Mouse (Mus musculus): ENCODE results near the gene Tshb.

Gene Tshb

GRCm38 (mm10) chr3:102782618-102783017 is at the start of gene Tshb:
Tshb (minus strand) TSS chr3:102782718.
- DNase-seq (ENCODE audit: low read depth), result no peak

GRCm38 (mm10) chr3:102803937-102804336 is 21.4 kb upstream of the Tshb start:
- DNase-seq (ENCODE audit: low read depth), result peak; percentile 90

- peak; percentile 13 for DNase-seq (ENCODE audit: low read depth)
Observed at GRCm38 (mm10) chr3:102787369-102787768, 4.9 kb upstream of the Tshb start.

- DNase-seq (ENCODE audit: low read depth), result no peak
Observed at GRCm38 (mm10) chr3:102773018-102773417, 9.5 kb downstream of the Tshb start.

GRCm38 (mm10) chr3:102764850-102765249 is 17.7 kb downstream of the Tshb start:
- DNase-seq (ENCODE audit: low read depth), result no peak

GRCm38 (mm10) chr3:102763713-102764400 is 18.7 kb downstream of the Tshb start:
- no peak for DNase-seq (ENCODE audit: low read depth)

GRCm38 (mm10) chr3:102762388-102762787 is 20.1 kb downstream of the Tshb start:
- no peak for DNase-seq (ENCODE audit: low read depth)

GRCm38 (mm10) chr3:102760236-102760635 is 22.3 kb downstream of the Tshb start:
- DNase-seq (ENCODE audit: low read depth), result no peak

GRCm38 (mm10) chr3:102757019-102757418 is 25.5 kb downstream of the Tshb start:
- DNase-seq (ENCODE audit: low read depth), result no peak

GRCm38 (mm10) chr3:102755801-102756200 is 26.7 kb downstream of the Tshb start:
- peak; percentile 56 for DNase-seq (ENCODE audit: low read depth)

GRCm38 (mm10) chr3:102752457-102752856 is 30.1 kb downstream of the Tshb start:
- no peak for DNase-seq (ENCODE audit: low read depth)

GRCm38 (mm10) chr3:102752053-102752452 is 30.5 kb downstream of the Tshb start:
- DNase-seq (ENCODE audit: low read depth), result no peak

GRCm38 (mm10) chr3:102751536-102751935 is 31.0 kb downstream of the Tshb start:
- DNase-seq (ENCODE audit: low read depth), result no peak

- no peak for DNase-seq (ENCODE audit: low read depth)
Observed at GRCm38 (mm10) chr3:102751136-102751535, 31.4 kb downstream of the Tshb start.

GRCm38 (mm10) chr3:102748686-102749085 is 33.8 kb downstream of the Tshb start:
- no peak for DNase-seq (ENCODE audit: low read depth)

- no peak for DNase-seq (ENCODE audit: low read depth)
Observed at GRCm38 (mm10) chr3:102748038-102748437, 34.5 kb downstream of the Tshb start.

GRCm38 (mm10) chr3:102746174-102746573 is 36.3 kb downstream of the Tshb start:
- DNase-seq (ENCODE audit: low read depth), result no peak

- no peak for DNase-seq (ENCODE audit: low read depth)
Observed at GRCm38 (mm10) chr3:102744657-102745056, 37.9 kb downstream of the Tshb start.

- no peak for DNase-seq (ENCODE audit: low read depth)
Observed at GRCm38 (mm10) chr3:102743781-102744471, 38.6 kb downstream of the Tshb start.

- DNase-seq (ENCODE audit: low read depth), result no peak
Observed at GRCm38 (mm10) chr3:102743202-102743601, 39.3 kb downstream of the Tshb start.

- no peak for DNase-seq (ENCODE audit: low read depth)
Observed at GRCm38 (mm10) chr3:102742725-102743124, 39.8 kb downstream of the Tshb start.

GRCm38 (mm10) chr3:102738926-102739325 is 43.6 kb downstream of the Tshb start:
- no peak for DNase-seq (ENCODE audit: low read depth)

- peak; percentile 63 for DNase-seq (ENCODE audit: low read depth)
Observed at GRCm38 (mm10) chr3:102738161-102738901, 44.2 kb downstream of the Tshb start.

Measured in naive thymus-derived CD4-positive, alpha-beta T cell, adult 2 months (primary cell).